Mouse (Mus musculus) intestine, embryonic 16.5 days (tissue): ENCODE results near the gene Thrb. TPM values are rescaled to one million over a fixed set of nuclear protein-coding genes. Genes with fewer than 3 reads are reported as not detected.

ENCODE experiments used
- ATAC-seq: fragments of 200-750 bp; cut with Nextera tagmentation; 2 replicates; pipeline ENCODE4 v1.8.0; 2017; ENCODE audit warnings: moderate TSS enrichment, moderate library complexity
- H3K27ac ChIP-seq: fragments of 300-500 bp; sonication (generic); 2 replicates; pipeline ENCODE4 v1.5.1; 2014; ENCODE audit warnings: mild to moderate bottlenecking, low read length
- H3K27me3 ChIP-seq: fragments of 300-500 bp; sonication (generic); replicated peaks from 2 replicates; pipeline ENCODE4 v1.6.1; 2014; ENCODE audit warnings: low read length, control low read depth, mixed read lengths; ENCODE audit not compliant: control insufficient read depth, insufficient read depth
- H3K36me3 ChIP-seq: fragments of 300-500 bp; sonication (generic); 2 replicates; pipeline ENCODE4 v1.6.1; 2014; ENCODE audit warnings: low read length, control low read depth; ENCODE audit not compliant: control insufficient read depth, insufficient read depth
- H3K4me1 ChIP-seq: fragments of 300-500 bp; sonication (generic); 2 replicates; pipeline ENCODE4 v1.6.1; 2014; ENCODE audit warnings: low read length, control low read depth, mixed read lengths; ENCODE audit not compliant: control insufficient read depth, insufficient read depth
- H3K4me2 ChIP-seq: fragments of 300-500 bp; sonication (generic); 2 replicates; pipeline ENCODE4 v1.6.1; 2014; ENCODE audit warnings: low read depth, low read length, control low read depth
- H3K4me3 ChIP-seq: fragments of 300-500 bp; sonication (generic); 2 replicates; pipeline ENCODE4 v1.5.1; 2014; ENCODE audit warnings: mild to moderate bottlenecking, low read length
- H3K9ac ChIP-seq: fragments of 300-500 bp; sonication (generic); 2 replicates; pipeline ENCODE4 v1.6.1; 2014; ENCODE audit warnings: low read depth, low read length
- H3K9me3 ChIP-seq: fragments of 300-500 bp; sonication (generic); 2 replicates; pipeline ENCODE4 v1.6.1; 2016; ENCODE audit warnings: low read length, control low read depth; ENCODE audit not compliant: control insufficient read depth
- WGBS: fragments of 180-500 bp; shearing (Covaris S2); extraction: QIAGEN DNeasy Blood & Tissue Kit; methylation state at CpG from one replicate; pipeline ENCODE4 v1.1.7; 2014; 5-methylcytosine and 5-hydroxymethylcytosine counted together
- polyA plus RNA-seq: library from polyadenylated mRNA; unstranded; fragments of >200 nt; fragmentation: Nextera tagmentation; extraction: Ambion mirVana; gene quantifications from 2 replicates; pipeline ENCODE4 v1.2.1, GENCODE M21; 2015

Gene Thrb
- polyA plus RNA-seq, 1 experiment from 2014 or later = 6.0 TPM

- H3K36me3 ChIP-seq = no peaks in the 10 kb centered on the region
- no peak overlapping the region for H3K9ac ChIP-seq
- no peaks in the 10 kb centered on the region for H3K9me3 ChIP-seq
- peak overlapping the region; percentile 14; the same call in 1 of the 2 replicates for H3K27ac ChIP-seq
- no peak overlapping the region; the same call in 1 of the 2 replicates for H3K4me2 ChIP-seq
- ATAC-seq = no peak; the same call in 1 of the 2 replicates
- no peaks in the 10 kb centered on the region for H3K27me3 ChIP-seq
- H3K4me1 ChIP-seq = peaks cover 9% of the 10 kb centered on the region
- H3K4me3 ChIP-seq = no peak overlapping the region
- WGBS = 30% methylated on average over 2 of the region's 2 CpGs
These were observed 83.7 kb downstream of the Thrb start for GRCm38 (mm10) chr14:17743713-17744158.

DNA sequence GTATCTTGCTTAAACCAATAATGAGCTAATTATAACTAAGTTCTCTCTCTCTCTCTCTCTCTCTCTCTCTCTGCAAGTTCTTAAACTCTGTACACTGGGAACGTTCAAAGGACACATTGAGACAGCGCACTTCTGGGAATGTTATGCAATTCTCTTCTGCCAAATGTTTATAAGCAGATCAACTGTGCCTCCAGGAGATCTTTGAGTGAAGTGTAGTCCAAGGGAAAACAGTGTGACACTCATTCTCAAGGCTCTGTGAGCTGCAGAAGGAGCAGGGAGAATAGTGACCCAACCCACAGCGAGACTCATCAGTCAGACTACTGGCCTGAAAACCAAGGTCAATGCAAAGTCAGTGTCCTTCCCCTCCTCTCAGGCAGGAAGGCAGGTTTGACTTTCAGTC is 87.9 kb downstream of the Thrb start:
- 66% methylated on average over 3 of the region's 3 CpGs for WGBS
- H3K27ac ChIP-seq = no peak overlapping the region
- H3K9me3 ChIP-seq = no peaks in the 10 kb centered on the region
- H3K9ac ChIP-seq = no peak overlapping the region
- H3K4me1 ChIP-seq = peaks cover 2% of the 10 kb centered on the region
- H3K36me3 ChIP-seq = no peaks in the 10 kb centered on the region
- no peaks in the 10 kb centered on the region for H3K27me3 ChIP-seq
- no peak overlapping the region for H3K4me2 ChIP-seq
- no peak overlapping the region for H3K4me3 ChIP-seq
- ATAC-seq = peak; percentile 58

DNA sequence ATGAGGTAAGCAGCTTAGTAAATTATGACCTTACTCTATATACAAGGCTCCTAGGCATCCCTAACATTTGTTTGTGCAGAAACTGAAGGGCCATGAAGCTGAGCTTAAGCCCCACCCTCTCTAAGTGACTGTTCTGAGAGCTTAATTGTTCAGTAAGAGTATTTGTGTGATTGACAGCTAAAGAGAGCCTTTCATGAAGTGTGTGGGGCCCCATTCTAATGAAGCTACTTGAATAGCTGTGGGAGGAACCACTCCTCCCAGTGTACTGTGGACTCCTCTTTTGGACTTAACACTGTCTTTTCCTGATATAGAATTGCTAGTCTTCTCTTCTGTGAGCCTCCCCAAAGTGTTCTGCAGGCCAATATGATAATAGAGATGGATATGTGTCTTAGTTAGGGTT is 88.9 kb downstream of the Thrb start:
- H3K9ac ChIP-seq = no peak overlapping the region
- H3K9me3 ChIP-seq = no peaks in the 10 kb centered on the region
- H3K27me3 ChIP-seq = no peaks in the 10 kb centered on the region
- no peak overlapping the region for H3K4me2 ChIP-seq
- ATAC-seq = peak; percentile 39; the same call in 1 of the 2 replicates
- no peak overlapping the region for H3K27ac ChIP-seq
- H3K36me3 ChIP-seq = no peaks in the 10 kb centered on the region
- no peak overlapping the region for H3K4me3 ChIP-seq
- H3K4me1 ChIP-seq = no peaks in the 10 kb centered on the region

DNA sequence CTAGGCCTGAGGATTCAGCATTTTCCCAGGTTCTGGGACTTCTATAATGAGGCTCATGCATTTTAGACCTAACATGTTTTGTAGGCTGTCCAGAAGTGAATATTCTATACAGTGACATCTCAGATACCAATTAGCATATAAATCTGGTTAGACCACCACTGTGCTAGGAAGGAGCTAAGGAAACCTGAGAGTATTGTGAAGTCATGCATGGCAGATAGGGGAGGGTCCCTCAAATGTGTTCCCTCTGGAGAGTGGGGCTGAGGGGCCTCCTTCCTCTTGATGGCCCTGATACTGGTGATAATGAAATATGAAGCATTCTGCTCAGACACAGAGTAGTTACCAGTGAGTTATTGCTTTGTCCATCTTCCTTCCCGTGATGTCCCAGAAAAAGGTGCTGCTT is 91.8 kb downstream of the Thrb start:
- no peaks in the 10 kb centered on the region for H3K9me3 ChIP-seq
- no peaks in the 10 kb centered on the region for H3K36me3 ChIP-seq
- 84% methylated on average over 1 of the region's 1 CpGs for WGBS
- H3K27ac ChIP-seq = no peak overlapping the region
- no peak overlapping the region for H3K4me2 ChIP-seq
- H3K9ac ChIP-seq = no peak overlapping the region
- no peaks in the 10 kb centered on the region for H3K4me1 ChIP-seq
- H3K4me3 ChIP-seq = no peak overlapping the region
- no peak for ATAC-seq
- no peaks in the 10 kb centered on the region for H3K27me3 ChIP-seq

GRCm38 (mm10) chr14:17753429-17753828 is 93.4 kb downstream of the Thrb start:
- ATAC-seq = no peak
- Histone ChIP-seq H3K4me3 (no peak overlapping the region), H3K4me1 (no peaks in the 10 kb centered on the region), H3K9me3 (no peaks in the 10 kb centered on the region), H3K9ac (no peak overlapping the region), H3K36me3 (no peaks in the 10 kb centered on the region), H3K27me3 (no peaks in the 10 kb centered on the region), H3K27ac (no peak overlapping the region), H3K4me2 (no peak overlapping the region)
- 81% methylated on average over 1 of the region's 1 CpGs for WGBS

DNA sequence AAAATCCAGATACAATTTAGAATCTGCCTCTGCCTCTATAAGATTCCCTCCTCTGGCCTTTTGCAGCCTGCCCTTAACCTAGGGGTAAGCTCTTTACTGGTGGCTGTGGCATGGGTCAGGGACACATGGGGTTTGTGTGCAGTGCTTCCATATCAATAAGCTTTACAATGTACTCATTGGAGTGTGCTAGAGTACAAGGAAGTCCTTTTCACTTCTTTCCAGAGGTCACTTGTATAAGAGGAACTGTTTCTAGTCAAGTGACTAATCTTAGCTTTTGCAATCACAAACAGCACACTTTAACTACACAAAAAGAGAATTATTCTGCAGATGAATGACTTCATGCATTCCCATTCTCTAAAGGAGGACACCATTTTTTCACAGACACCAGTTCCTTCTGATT is 96.7 kb downstream of the Thrb start:
- no peak overlapping the region for H3K9ac ChIP-seq
- no peaks in the 10 kb centered on the region for H3K36me3 ChIP-seq
- H3K4me2 ChIP-seq = no peak overlapping the region
- H3K27ac ChIP-seq = no peak overlapping the region
- H3K27me3 ChIP-seq = no peaks in the 10 kb centered on the region
- H3K4me3 ChIP-seq = no peak overlapping the region
- no peaks in the 10 kb centered on the region for H3K9me3 ChIP-seq
- peak; percentile 95 for ATAC-seq
- no peaks in the 10 kb centered on the region for H3K4me1 ChIP-seq

- H3K9me3 ChIP-seq = no peaks in the 10 kb centered on the region
- no peak overlapping the region for H3K4me3 ChIP-seq
- no peaks in the 10 kb centered on the region for H3K4me1 ChIP-seq
- no peak overlapping the region for H3K9ac ChIP-seq
- H3K27ac ChIP-seq = no peak overlapping the region
- no peaks in the 10 kb centered on the region for H3K27me3 ChIP-seq
- no peaks in the 10 kb centered on the region for H3K36me3 ChIP-seq
- no peak for ATAC-seq
- H3K4me2 ChIP-seq = no peak overlapping the region
- WGBS = 65% methylated on average over 2 of the region's 2 CpGs
These were observed 107.9 kb downstream of the Thrb start for GRCm38 (mm10) chr14:17767987-17768386.

DNA sequence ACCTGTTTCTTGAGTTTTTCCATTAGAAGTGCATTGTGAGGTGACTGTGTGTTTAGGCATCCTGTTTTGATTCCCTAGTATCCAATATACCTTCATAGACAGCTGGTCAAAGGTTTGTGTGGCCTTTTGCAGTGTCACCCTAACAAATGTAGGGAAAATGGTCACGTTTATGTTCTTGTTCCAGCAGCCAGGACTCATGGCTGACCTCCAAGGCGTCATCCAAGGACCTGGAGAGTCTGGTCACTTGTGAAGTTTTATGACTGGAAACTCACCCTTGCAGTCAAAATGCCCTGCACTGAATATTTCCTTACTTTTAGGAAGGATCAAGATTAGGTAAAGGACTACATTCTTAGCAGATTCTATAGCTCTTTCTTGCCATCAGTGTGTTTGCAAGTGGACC is 114.3 kb downstream of the Thrb start:
- Histone ChIP-seq H3K4me2 (no peak overlapping the region), H3K4me1 (no peaks in the 10 kb centered on the region), H3K27me3 (no peaks in the 10 kb centered on the region), H3K4me3 (no peak overlapping the region), H3K27ac (no peak overlapping the region), H3K9ac (no peak overlapping the region), H3K9me3 (no peaks in the 10 kb centered on the region), H3K36me3 (no peaks in the 10 kb centered on the region)
- 53% methylated on average over 2 of the region's 2 CpGs for WGBS
- ATAC-seq = no peak

DNA sequence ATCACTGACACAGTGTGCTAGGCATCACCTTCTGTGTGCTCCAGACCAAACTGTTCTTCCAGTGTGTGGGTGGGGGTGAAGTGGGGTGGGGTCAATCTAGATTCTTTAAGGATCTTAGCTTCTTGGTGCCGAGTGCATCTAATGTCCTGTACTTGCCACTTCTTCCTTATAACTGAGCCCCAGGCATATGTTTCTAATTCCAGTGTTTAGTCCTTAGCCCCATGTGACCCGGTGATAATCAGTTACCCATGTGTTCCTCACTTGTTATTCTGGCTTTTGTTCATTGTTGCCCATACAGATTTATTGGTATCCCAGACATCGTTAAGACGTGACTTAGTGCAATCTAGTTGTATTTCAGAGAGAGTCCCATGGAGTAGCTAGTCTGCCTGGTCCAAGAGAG is 121.9 kb downstream of the Thrb start:
- Histone ChIP-seq H3K9ac (no peak overlapping the region), H3K27me3 (no peaks in the 10 kb centered on the region), H3K27ac (no peak overlapping the region), H3K9me3 (no peaks in the 10 kb centered on the region), H3K4me1 (0 out of 2 replicates have a peak, but pooled peaks cover 2% of the 10 kb centered on the region), H3K4me2 (no peak overlapping the region), H3K36me3 (no peaks in the 10 kb centered on the region), H3K4me3 (no peak overlapping the region)
- WGBS = 82% methylated on average over 4 of the region's 4 CpGs
- no peak for ATAC-seq

DNA sequence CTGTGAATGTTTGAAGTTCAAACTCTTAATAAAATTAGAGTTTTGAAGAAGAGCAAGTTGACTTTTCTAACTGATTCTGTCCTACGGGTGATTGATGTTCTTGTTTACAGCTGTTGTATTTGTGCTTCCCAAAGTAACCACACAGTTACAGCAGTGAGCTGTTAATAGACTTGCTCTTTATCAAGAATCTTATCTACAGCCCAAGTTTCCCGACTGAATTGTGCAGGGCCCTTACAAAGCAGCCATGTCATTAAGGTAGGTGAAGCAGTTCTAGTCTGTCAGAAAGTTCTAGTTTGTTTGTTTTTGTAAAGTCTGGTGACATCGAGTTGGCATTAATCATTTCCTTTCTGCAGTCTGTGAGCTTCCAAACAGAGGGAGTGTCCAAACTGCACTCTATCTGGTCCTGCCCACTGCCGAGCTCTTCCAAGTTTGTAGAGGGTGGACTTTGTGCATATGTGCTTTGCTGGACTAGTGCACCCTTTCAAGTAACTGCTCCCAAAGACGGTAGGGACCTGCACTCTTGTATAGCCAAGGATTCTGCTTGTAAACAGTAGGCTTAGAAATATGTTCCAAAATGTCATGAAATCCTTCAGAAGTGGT is 124.2 kb downstream of the Thrb start:
- H3K4me3 ChIP-seq = peak overlapping the region; percentile 12; the same call in 1 of the 2 replicates
- H3K27me3 ChIP-seq = no peaks in the 10 kb centered on the region
- H3K4me2 ChIP-seq = peak overlapping the region; percentile 37
- 0 out of 2 replicates have a peak, but pooled peaks cover 2% of the 10 kb centered on the region for H3K4me1 ChIP-seq
- ATAC-seq = peak; percentile 90
- no peak overlapping the region for H3K9ac ChIP-seq
- 20% methylated on average over 5 of the region's 5 CpGs for WGBS
- H3K9me3 ChIP-seq = no peaks in the 10 kb centered on the region
- peak overlapping the region; percentile 61 for H3K27ac ChIP-seq
- no peaks in the 10 kb centered on the region for H3K36me3 ChIP-seq
